Mouse (Mus musculus) small intestine, adult 2 months (tissue): Measurements from ENCODE around the gene Serpina3c.

Experiments
- CTCF ChIP-seq: fragments of 200-500 bp; IDR thresholded peaks from 2 replicates; pipeline ENCODE4 v1.5.1; 2012; ENCODE audit warnings: low read depth, mild to moderate bottlenecking, control low read depth, inconsistent platforms, low read length, moderate library complexity, mixed read lengths; ENCODE audit not compliant: insufficient replicate concordance, insufficient read length; ENCODE audit errors: extremely low read depth
- POLR2A ChIP-seq: fragments of 200-500 bp; IDR thresholded peaks from 2 replicates; pipeline ENCODE4 v1.6.1; 2012; ENCODE audit warnings: low read depth, mild to moderate bottlenecking, control low read depth, inconsistent platforms, low read length, moderate library complexity

DNA sequence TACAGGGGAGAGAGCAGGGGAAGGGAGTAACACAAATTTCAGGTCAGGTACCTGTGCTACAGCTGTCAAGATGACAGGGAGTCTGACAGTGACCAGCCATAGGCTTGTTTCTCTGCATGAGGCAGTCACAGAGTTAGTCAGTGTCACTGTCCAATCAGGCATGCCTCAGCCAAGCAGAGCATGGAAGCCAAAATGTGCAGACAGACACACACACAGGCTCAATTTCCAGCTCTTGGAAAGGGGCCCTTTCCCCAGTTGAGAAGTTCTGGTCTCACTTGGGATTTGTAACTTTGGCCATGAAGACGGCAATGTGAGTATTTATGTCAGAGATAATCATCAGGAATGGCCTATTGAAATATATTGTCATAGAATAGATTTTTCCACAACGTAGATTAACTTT, 35.6 kb upstream of the Serpina3c start:
- TF ChIP-seq CTCF (no peak), POLR2A (no peak)
